In genomic region chr1:158295270-158295669, GRCm38 (mm10) we compare ENCODE assay signal across 20 mouse cellular contexts.
DNase-seq lines count a peak whose midpoint lies in the region; ATAC-seq and TF ChIP-seq lines count a peak whose summit lies in the region.
"Had no signal": no experiment of that assay in that cellular context is flagged by ENCODE, and none has a peak within 500 bp of the region (broad histone marks: within the 10 kb centered on the region; RNA-seq: fewer than 3 reads in every experiment).

No protein-coding gene starts in this region.

- H3K36me3 ChIP-seq in kidney, embryonic 16.5 days (ENCODE audit: insufficient read depth, low read length): no peaks in the 10 kb centered on the region
- H3K36me3 ChIP-seq: embryonic facial prominence, embryonic 12.5 days; G1E had no signal

- no peaks in the 10 kb centered on the region for H3K9me3 ChIP-seq in kidney, embryonic 16.5 days (ENCODE audit: low read length)
- H3K9me3 ChIP-seq: embryonic facial prominence, embryonic 12.5 days had no signal

- ATAC-seq in kidney, embryonic 16.5 days (ENCODE audit: low FRiP score, low TSS enrichment): 0 out of 2 replicates have a peak, but pooled peaks have one; percentile 9
- ATAC-seq: CD4-positive, CD25-positive, alpha-beta regulatory T cell, adult 4 months; intestine, postnatal 0 days had no signal

- H3K9ac ChIP-seq in kidney, embryonic 16.5 days (replicated peaks; ENCODE audit: low read length): no peak overlapping the region
- H3K9ac ChIP-seq: embryonic facial prominence, embryonic 12.5 days had no signal

- no peak overlapping the region for H3K4me3 ChIP-seq in cerebellum, adult 2 months (replicated peaks; ENCODE audit: insufficient read depth, low read depth, low read length)
- no peak overlapping the region for H3K4me3 ChIP-seq in kidney, embryonic 16.5 days (ENCODE audit: low read length)
- H3K4me3 ChIP-seq in lung, adult 2 months (replicated peaks; ENCODE audit: extremely low read depth, low read depth, low read length): no peak overlapping the region
- H3K4me3 ChIP-seq: embryonic facial prominence, embryonic 12.5 days; erythroblast, embryonic 14.5 days; myocyte had no signal

- H3K27ac ChIP-seq in cerebellum, adult 2 months (ENCODE audit: insufficient read depth, low read length): no peak overlapping the region
- no peak overlapping the region for H3K27ac ChIP-seq in kidney, embryonic 16.5 days (ENCODE audit: low read length)
- H3K27ac ChIP-seq: embryonic facial prominence, embryonic 12.5 days; kidney, postnatal 0 days had no signal

- TF ChIP-seq POLR2A in cerebellum, adult 2 months (IDR thresholded peaks at IDR 0.05; ENCODE audit: borderline replicate concordance, insufficient read depth, low read length): no peak
- no peak for TF ChIP-seq POLR2A in lung, adult 2 months (IDR thresholded peaks at IDR 0.05; ENCODE audit: borderline replicate concordance, extremely low read depth, low read depth, low read length)

- no peak for TF ChIP-seq CTCF in cerebellum, adult 2 months (IDR thresholded peaks at IDR 0.05; ENCODE audit: borderline replicate concordance, insufficient read depth, low read depth, low read length)
- no peak for TF ChIP-seq CTCF in lung, adult 2 months (IDR thresholded peaks at IDR 0.05; ENCODE audit: insufficient read depth, low read length)

- DNase-seq in cerebellum, postnatal 10 days: peak; percentile 20 to 25
- no peak for DNase-seq in cerebellum, adult 2 months
- DNase-seq in gastrocnemius, postnatal 10 days: peak; percentile 7
- no peak for DNase-seq in gastrocnemius, adult 8-10 months (ENCODE audit: low spot score in 2 of 2)
- no peak for DNase-seq in kidney, postnatal 14 days
- DNase-seq in R1 (ENCODE audit: low read depth, low spot score): peak; percentile 38
- no peak for DNase-seq in lung, adult 2 months
- DNase-seq: adrenal gland, postnatal 25 days; cerebellum, adult 11-12 months; gastrocnemius, postnatal 25 days; liver; thymus, adult 2 months had no signal

- no peak overlapping the region for H3K4me2 ChIP-seq in kidney, embryonic 16.5 days (replicated peaks; ENCODE audit: low read depth, low read length)
- H3K4me2 ChIP-seq: embryonic facial prominence, embryonic 12.5 days had no signal

- H3K27me3 ChIP-seq in cerebellum, adult 2 months (ENCODE audit: control insufficient read depth, insufficient read depth, low read length): no peaks in the 10 kb centered on the region
- H3K27me3 ChIP-seq in kidney, embryonic 16.5 days (ENCODE audit: insufficient read depth, low read length): no peaks in the 10 kb centered on the region

- H3K4me1 ChIP-seq in cerebellum, adult 2 months (ENCODE audit: control insufficient read depth, insufficient read depth, low read length): peaks cover 3% of the 10 kb centered on the region
- 0 out of 2 replicates have a peak, but pooled peaks cover 4% of the 10 kb centered on the region for H3K4me1 ChIP-seq in kidney, embryonic 16.5 days (ENCODE audit: insufficient read depth, low read length)
- no peaks in the 10 kb centered on the region for H3K4me1 ChIP-seq in lung, adult 2 months (ENCODE audit: control insufficient read depth, insufficient read depth, low read length)

- WGBS in cerebellum, adult 2 months: 69% methylated on average over 16 of the region's 16 CpGs
- WGBS in kidney, embryonic 16.5 days: 57% methylated on average over 16 of the region's 16 CpGs
- WGBS in lung, adult 2 months: 68% methylated on average over 16 of the region's 16 CpGs

Comparison
In these comparisons a context has a peak if more than half of its experiments do, and no peak if none do; other contexts are left out.
1. DNase-seq: peak in cerebellum, postnatal 10 days (2 of 2), gastrocnemius, postnatal 10 days (single experiment) and R1 (single experiment); none in cerebellum, adult 2 months (0 of 2), gastrocnemius, adult 8-10 months (0 of 2), kidney, postnatal 14 days (single experiment) and lung, adult 2 months (single experiment).